Mouse (Mus musculus): ENCODE data around the gene Gm960.

DNA sequence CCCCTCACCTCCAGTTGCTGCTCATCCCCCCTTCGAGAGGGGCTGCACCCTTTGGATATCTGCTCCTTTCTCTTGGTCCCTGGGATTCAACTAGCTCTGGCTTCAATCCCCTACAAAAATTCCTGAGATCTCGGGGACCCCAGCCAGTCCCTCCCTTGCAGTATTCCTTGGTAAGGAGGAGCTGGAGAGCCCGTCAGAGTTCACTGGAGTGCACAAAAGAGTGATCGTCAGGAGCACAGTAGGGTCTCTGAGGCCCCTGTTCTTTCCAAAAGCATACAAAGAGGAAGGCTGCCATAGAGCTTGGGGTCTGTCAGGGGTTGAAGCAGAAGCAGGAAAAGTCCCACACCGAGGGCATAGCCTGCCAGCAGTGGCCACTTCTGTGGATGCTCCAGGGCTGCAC is 75.7 kb downstream of the Gm960 start:
- TF ChIP-seq POLR2A (IDR thresholded peaks at IDR 0.05; ENCODE audit: low read depth, low read length): no peak
- TF ChIP-seq CTCF (IDR thresholded peaks at IDR 0.05; ENCODE audit: extremely low read depth, insufficient read depth, insufficient read length, insufficient replicate concordance): no peak

Measured in spleen, adult 2 months (tissue).